Mouse (Mus musculus) spleen, postnatal 10 days (tissue): ENCODE data around the gene Hs2st1.

ENCODE experiments used
- DNase-seq, 2 experiments: peaks; one replicate each; pipeline ENCODE4 v3.0.0; 2021 to 2022; ENCODE audit warnings: low spot score in 2 of 2

Gene Hs2st1

DNA sequence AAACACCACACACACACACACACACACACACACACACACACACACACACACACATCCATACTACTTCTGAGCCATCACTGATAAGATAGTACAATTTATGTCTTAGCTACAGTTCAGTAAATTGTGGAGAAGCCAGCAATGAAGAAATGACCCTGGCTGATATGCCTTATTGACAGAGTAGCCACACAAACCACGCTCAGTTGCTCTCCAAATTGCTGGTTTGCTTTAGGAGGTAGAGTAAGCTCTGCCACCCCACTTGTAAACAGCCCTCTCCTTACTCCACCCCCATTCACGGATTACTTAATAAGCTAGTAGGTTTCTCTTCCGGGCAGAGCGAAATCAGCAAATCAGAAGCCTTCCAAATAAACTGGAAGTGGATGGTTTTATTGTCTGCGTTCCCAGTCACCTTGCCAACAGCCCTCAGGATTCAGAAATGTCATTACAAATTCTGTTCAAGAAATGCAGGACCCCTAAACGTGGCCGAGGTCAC lies 175.5 kb downstream of the Hs2st1 start:
- no peak for DNase-seq

GRCm38 (mm10) chr3:144386446-144386845 lies 183.5 kb downstream of the Hs2st1 start:
- DNase-seq, result no peak

DNA sequence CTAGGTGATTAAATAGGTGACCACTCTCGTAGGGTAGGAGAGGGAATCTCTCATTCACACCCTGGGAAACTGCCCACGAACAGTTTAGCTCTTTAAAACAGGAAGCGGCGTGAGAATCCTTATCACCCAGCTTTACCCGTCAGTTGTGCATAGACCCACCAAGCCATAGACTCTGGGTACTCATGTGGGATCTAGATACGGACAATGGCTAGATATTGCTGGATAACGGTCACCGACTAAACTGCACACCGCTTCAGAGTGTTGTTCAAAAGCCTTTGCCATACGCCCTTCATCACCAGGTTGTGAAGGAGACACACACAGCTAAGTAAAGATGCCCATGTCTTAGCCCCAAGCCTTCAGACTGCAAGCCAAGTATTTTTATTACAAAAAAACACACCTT lies 185.3 kb downstream of the Hs2st1 start:
- no peak for DNase-seq

DNA sequence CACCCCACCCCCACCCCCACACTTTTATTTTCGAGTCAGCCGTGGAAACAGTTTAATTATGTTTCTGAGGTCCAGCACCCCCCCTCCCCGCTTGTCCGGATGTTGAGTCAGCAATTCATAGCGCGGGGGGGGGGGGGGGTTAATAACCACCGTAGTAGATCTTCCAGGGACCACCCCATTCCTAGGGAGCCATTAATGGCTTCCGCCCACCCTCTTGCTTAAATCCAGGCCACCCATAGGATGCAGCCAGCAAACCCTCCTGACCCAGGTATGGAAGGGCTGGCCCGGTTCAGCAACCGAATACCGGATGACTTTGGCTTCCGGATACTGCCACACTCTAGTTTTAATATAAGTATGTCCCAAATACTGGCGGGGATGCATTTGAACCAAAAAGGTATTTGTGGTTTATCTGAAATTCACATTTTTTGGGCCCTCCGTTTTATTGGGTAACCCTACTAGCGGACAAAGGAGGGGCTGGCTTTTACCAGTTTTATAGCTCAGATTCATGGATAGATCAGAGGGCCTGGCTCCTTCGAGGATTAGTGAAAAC lies 188.5 kb downstream of the Hs2st1 start:
- no peak for DNase-seq

GRCm38 (mm10) chr3:144380921-144381320 lies 189.1 kb downstream of the Hs2st1 start:
- DNase-seq, result peak; percentile 32 to 70

GRCm38 (mm10) chr3:144379801-144380200 lies 190.2 kb downstream of the Hs2st1 start:
- DNase-seq, result no peak
